Mouse (Mus musculus) forebrain, embryonic 15.5 days (tissue): ENCODE data around the gene Chac1. TPM values are rescaled to one million over a fixed set of nuclear protein-coding genes. Genes with fewer than 3 reads are reported as not detected.

Experiments
- ATAC-seq: fragments of 200-750 bp; cut with Nextera tagmentation; replicated peaks from 2 replicates; pipeline ENCODE4 v1.8.0; 2017; ENCODE audit warnings: mild to moderate bottlenecking, moderate TSS enrichment, moderate library complexity
- H3K27ac ChIP-seq: fragments of 300-500 bp; sonication (generic); replicated peaks from 2 replicates; pipeline ENCODE4 v1.5.1; 2015; ENCODE audit warnings: mild to moderate bottlenecking, inconsistent platforms
- H3K27me3 ChIP-seq: fragments of 300-500 bp; sonication (generic); 2 replicates; pipeline ENCODE4 v1.6.1; 2015; ENCODE audit warnings: inconsistent platforms
- H3K36me3 ChIP-seq: fragments of 300-500 bp; sonication (generic); 2 replicates; pipeline ENCODE4 v1.6.1; 2015; ENCODE audit warnings: mild to moderate bottlenecking, inconsistent platforms
- H3K4me1 ChIP-seq: fragments of 300-500 bp; sonication (generic); 2 replicates; pipeline ENCODE4 v1.6.1; 2015; ENCODE audit warnings: inconsistent platforms
- H3K4me2 ChIP-seq: fragments of 300-500 bp; sonication (generic); replicated peaks from 2 replicates; pipeline ENCODE4 v1.6.1; 2015; ENCODE audit warnings: mild to moderate bottlenecking, inconsistent platforms
- H3K4me3 ChIP-seq: fragments of 300-500 bp; sonication (generic); 2 replicates; pipeline ENCODE4 v1.5.1; 2015; ENCODE audit warnings: mild to moderate bottlenecking, inconsistent platforms
- H3K9ac ChIP-seq: fragments of 300-500 bp; sonication (generic); replicated peaks from 2 replicates; pipeline ENCODE4 v1.6.1; 2015; ENCODE audit warnings: mild to moderate bottlenecking, inconsistent platforms
- H3K9me3 ChIP-seq: fragments of 300-500 bp; sonication (generic); 2 replicates; pipeline ENCODE4 v1.6.1; 2016; ENCODE audit warnings: inconsistent platforms
- polyA plus RNA-seq: library from polyadenylated mRNA; unstranded; fragments of >200 nt; fragmentation: Nextera tagmentation; extraction: Ambion mirVana; gene quantifications from 2 replicates; pipeline ENCODE4 v1.2.1, GENCODE M21; 2015

Gene Chac1
- polyA plus RNA-seq, 1 experiment from 2014 or later = 5.8 TPM

- ATAC-seq = no peak
- no peak overlapping the region for H3K27ac ChIP-seq
Observed at GRCm38 (mm10) chr2:119399313-119399712, 48.3 kb downstream of the Chac1 start.

More at GRCm38 (mm10) chr2:119399313-119399712, 48.3 kb downstream of the Chac1 start:
- no peaks in the 10 kb centered on the region for H3K4me1 ChIP-seq
- H3K27me3 ChIP-seq = no peaks in the 10 kb centered on the region
- no peaks in the 10 kb centered on the region for H3K9me3 ChIP-seq
- H3K36me3 ChIP-seq = peaks cover 28% of the 10 kb centered on the region
- no peak overlapping the region for H3K4me3 ChIP-seq
- no peak overlapping the region for H3K9ac ChIP-seq
- H3K4me2 ChIP-seq = no peak overlapping the region

Other genes with a start within 250 kb of the Chac1 start
- 18.7 and 24.0 TPM in 2 replicates for gene Rad51, start 238.4 kb upstream of the Chac1 start, polyA plus RNA-seq
- gene Rmdn3, start 194.2 kb upstream of the Chac1 start, polyA plus RNA-seq = 52.0 and 54.2 TPM in 2 replicates
- 0.93 and 2.0 TPM in 2 replicates for gene Gchfr, start 183.5 kb upstream of the Chac1 start, polyA plus RNA-seq
- gene Gm14137, start 176.7 kb upstream of the Chac1 start, polyA plus RNA-seq = 0.83 and 0.90 TPM in 2 replicates
- gene Zfyve19, start 142.6 kb upstream of the Chac1 start, polyA plus RNA-seq = 64.7 and 66.6 TPM in 2 replicates
- gene Dnajc17, start 142.4 kb upstream of the Chac1 start, polyA plus RNA-seq = 26.7 and 30.9 TPM in 2 replicates
- gene Ppp1r14d, start 121.3 kb upstream of the Chac1 start, polyA plus RNA-seq = not detected in 2 replicates
- gene Spint1, start 113.9 kb upstream of the Chac1 start, polyA plus RNA-seq = 0.31 and 0.56 TPM in 2 replicates
- gene Rhov, start 80.0 kb upstream of the Chac1 start, polyA plus RNA-seq = 19.6 and 24.0 TPM in 2 replicates
- gene Vps18, start 62.5 kb upstream of the Chac1 start, polyA plus RNA-seq = 30.2 and 31.1 TPM in 2 replicates
- 4.0 and 4.1 TPM in 2 replicates for gene Dll4, start 25.4 kb upstream of the Chac1 start, polyA plus RNA-seq
- 3.4 TPM in 2 replicates for gene Ino80, start 126.5 kb downstream of the Chac1 start, polyA plus RNA-seq
- 0.50 and 0.83 TPM in 2 replicates for gene Exd1, start 196.4 kb downstream of the Chac1 start, polyA plus RNA-seq
- gene Chp1, start 196.5 kb downstream of the Chac1 start, polyA plus RNA-seq = 73.5 and 74.1 TPM in 2 replicates